Mouse (Mus musculus): Measurements from ENCODE around the gene Spag17. TPM values are rescaled to one million over a fixed set of nuclear protein-coding genes. Genes with fewer than 3 reads are reported as not detected.

Gene Spag17
- polyA plus RNA-seq, 1 experiment from 2014 or later: 0.36 TPM

GRCm38 (mm10) chr3:99956517-99956916, 71.3 kb downstream of the Spag17 start:
- TF ChIP-seq CTCF (IDR thresholded peaks at IDR 0.05; ENCODE audit: low read depth) (no peak), EP300 (IDR thresholded peaks at IDR 0.05; ENCODE audit: low read depth) (no peak)
- ATAC-seq (no peak), DNase-seq (no peak)
- Histone ChIP-seq H3K27me3 (ENCODE audit: insufficient read depth, low read length) (no peaks in the 10 kb centered on the region), H3K4me3 (ENCODE audit: low read depth, low read length) (no peak overlapping the region), H3K4me2 (ENCODE audit: low read depth, low read length) (no peak overlapping the region), H3K9ac (replicated peaks) (no peak overlapping the region), H3K4me1 (ENCODE audit: insufficient read depth) (no peaks in the 10 kb centered on the region), H3K36me3 (replicated peaks; ENCODE audit: insufficient read depth, low read length) (no peaks in the 10 kb centered on the region), H3K9me3 (ENCODE audit: low read length) (no peaks in the 10 kb centered on the region), H3K27ac (ENCODE audit: low read depth) (no peak overlapping the region)

- Histone ChIP-seq H3K9ac (replicated peaks) (no peak overlapping the region), H3K27me3 (ENCODE audit: insufficient read depth, low read length) (no peaks in the 10 kb centered on the region), H3K4me2 (ENCODE audit: low read depth, low read length) (no peak overlapping the region), H3K9me3 (ENCODE audit: low read length) (no peaks in the 10 kb centered on the region), H3K36me3 (replicated peaks; ENCODE audit: insufficient read depth, low read length) (no peaks in the 10 kb centered on the region), H3K4me1 (ENCODE audit: insufficient read depth) (no peaks in the 10 kb centered on the region), H3K27ac (ENCODE audit: low read depth) (no peak overlapping the region), H3K4me3 (ENCODE audit: low read depth, low read length) (no peak overlapping the region)
- TF ChIP-seq EP300 (IDR thresholded peaks at IDR 0.05; ENCODE audit: low read depth): no peak
- TF ChIP-seq CTCF (IDR thresholded peaks at IDR 0.05; ENCODE audit: low read depth): no peak
- DNase-seq (no peak), ATAC-seq (no peak)
- 77% methylated on average over 7 of the region's 7 CpGs for WGBS (ENCODE audit: insufficient replicate concordance)
Measured at GRCm38 (mm10) chr3:99959805-99960485, 74.7 kb downstream of the Spag17 start.

GRCm38 (mm10) chr3:99964345-99964744, 79.1 kb downstream of the Spag17 start:
- Histone ChIP-seq H3K27me3 (ENCODE audit: insufficient read depth, low read length) (no peaks in the 10 kb centered on the region), H3K9ac (replicated peaks) (no peak overlapping the region), H3K9me3 (ENCODE audit: low read length) (no peaks in the 10 kb centered on the region), H3K27ac (ENCODE audit: low read depth) (no peak overlapping the region), H3K4me3 (ENCODE audit: low read depth, low read length) (no peak overlapping the region), H3K36me3 (replicated peaks; ENCODE audit: insufficient read depth, low read length) (no peaks in the 10 kb centered on the region), H3K4me1 (ENCODE audit: insufficient read depth) (no peaks in the 10 kb centered on the region), H3K4me2 (ENCODE audit: low read depth, low read length) (no peak overlapping the region)
- TF ChIP-seq CTCF (IDR thresholded peaks at IDR 0.05; ENCODE audit: low read depth): no peak
- no peak for TF ChIP-seq EP300 (IDR thresholded peaks at IDR 0.05; ENCODE audit: low read depth)
- DNase-seq (no peak), ATAC-seq (no peak)
- 81% methylated on average over 6 of the region's 6 CpGs for WGBS (ENCODE audit: insufficient replicate concordance)

GRCm38 (mm10) chr3:99965863-99966262, 80.7 kb downstream of the Spag17 start:
- Histone ChIP-seq H3K4me3 (ENCODE audit: low read depth, low read length) (no peak overlapping the region), H3K27me3 (ENCODE audit: insufficient read depth, low read length) (no peaks in the 10 kb centered on the region), H3K36me3 (replicated peaks; ENCODE audit: insufficient read depth, low read length) (no peaks in the 10 kb centered on the region), H3K9ac (replicated peaks) (no peak overlapping the region), H3K4me2 (ENCODE audit: low read depth, low read length) (no peak overlapping the region), H3K4me1 (ENCODE audit: insufficient read depth) (no peaks in the 10 kb centered on the region), H3K9me3 (ENCODE audit: low read length) (no peaks in the 10 kb centered on the region), H3K27ac (ENCODE audit: low read depth) (no peak overlapping the region)
- no peak for TF ChIP-seq EP300 (IDR thresholded peaks at IDR 0.05; ENCODE audit: low read depth)
- no peak for TF ChIP-seq CTCF (IDR thresholded peaks at IDR 0.05; ENCODE audit: low read depth)
- DNase-seq (no peak), ATAC-seq (no peak)
- 61% methylated on average over 4 of the region's 4 CpGs for WGBS (ENCODE audit: insufficient replicate concordance)

GRCm38 (mm10) chr3:99966285-99966684, 81.1 kb downstream of the Spag17 start:
- TF ChIP-seq EP300 (IDR thresholded peaks at IDR 0.05; ENCODE audit: low read depth) (no peak), CTCF (IDR thresholded peaks at IDR 0.05; ENCODE audit: low read depth) (no peak)
- ATAC-seq (no peak), DNase-seq (no peak)
- no peaks in the 10 kb centered on the region for H3K9me3 ChIP-seq (ENCODE audit: low read length)
- no peaks in the 10 kb centered on the region for H3K36me3 ChIP-seq (replicated peaks; ENCODE audit: insufficient read depth, low read length)
- no peaks in the 10 kb centered on the region for H3K27me3 ChIP-seq (ENCODE audit: insufficient read depth, low read length)
- H3K4me2 ChIP-seq (ENCODE audit: low read depth, low read length): no peak overlapping the region
- 57% methylated on average over 2 of the region's 2 CpGs for WGBS (ENCODE audit: insufficient replicate concordance)
- H3K4me1 ChIP-seq (ENCODE audit: insufficient read depth): no peaks in the 10 kb centered on the region
- H3K4me3 ChIP-seq (ENCODE audit: low read depth, low read length): no peak overlapping the region
- H3K9ac ChIP-seq (replicated peaks): no peak overlapping the region
- H3K27ac ChIP-seq (ENCODE audit: low read depth): no peak overlapping the region

GRCm38 (mm10) chr3:99970766-99971165, 85.6 kb downstream of the Spag17 start:
- no peak overlapping the region for H3K27ac ChIP-seq (ENCODE audit: low read depth)
- no peaks in the 10 kb centered on the region for H3K4me1 ChIP-seq (ENCODE audit: insufficient read depth)
- no peaks in the 10 kb centered on the region for H3K36me3 ChIP-seq (replicated peaks; ENCODE audit: insufficient read depth, low read length)
- DNase-seq (no peak), ATAC-seq (no peak)
- H3K4me3 ChIP-seq (ENCODE audit: low read depth, low read length): no peak overlapping the region
- no peak for TF ChIP-seq EP300 (IDR thresholded peaks at IDR 0.05; ENCODE audit: low read depth)
- TF ChIP-seq CTCF (IDR thresholded peaks at IDR 0.05; ENCODE audit: low read depth): no peak
- WGBS (ENCODE audit: insufficient replicate concordance): 69% methylated on average over 5 of the region's 5 CpGs
- no peak overlapping the region for H3K4me2 ChIP-seq (ENCODE audit: low read depth, low read length)
- H3K27me3 ChIP-seq (ENCODE audit: insufficient read depth, low read length): no peaks in the 10 kb centered on the region
- no peaks in the 10 kb centered on the region for H3K9me3 ChIP-seq (ENCODE audit: low read length)
- no peak overlapping the region for H3K9ac ChIP-seq (replicated peaks)

All from liver, postnatal 0 days (tissue).